Mouse (Mus musculus): ENCODE measurements around the gene Gan. TPM values are rescaled to one million over a fixed set of nuclear protein-coding genes. Genes with fewer than 3 reads are reported as not detected.

The Gan gene
- 2.8 TPM for polyA plus RNA-seq (2014; fragmentation: Illumina TruSeq; extraction: RNeasy Lipid Tissue Mini Kit (QIAGEN cat#74804); ENCODE audit: low read depth, low replicate concordance)

DNA sequence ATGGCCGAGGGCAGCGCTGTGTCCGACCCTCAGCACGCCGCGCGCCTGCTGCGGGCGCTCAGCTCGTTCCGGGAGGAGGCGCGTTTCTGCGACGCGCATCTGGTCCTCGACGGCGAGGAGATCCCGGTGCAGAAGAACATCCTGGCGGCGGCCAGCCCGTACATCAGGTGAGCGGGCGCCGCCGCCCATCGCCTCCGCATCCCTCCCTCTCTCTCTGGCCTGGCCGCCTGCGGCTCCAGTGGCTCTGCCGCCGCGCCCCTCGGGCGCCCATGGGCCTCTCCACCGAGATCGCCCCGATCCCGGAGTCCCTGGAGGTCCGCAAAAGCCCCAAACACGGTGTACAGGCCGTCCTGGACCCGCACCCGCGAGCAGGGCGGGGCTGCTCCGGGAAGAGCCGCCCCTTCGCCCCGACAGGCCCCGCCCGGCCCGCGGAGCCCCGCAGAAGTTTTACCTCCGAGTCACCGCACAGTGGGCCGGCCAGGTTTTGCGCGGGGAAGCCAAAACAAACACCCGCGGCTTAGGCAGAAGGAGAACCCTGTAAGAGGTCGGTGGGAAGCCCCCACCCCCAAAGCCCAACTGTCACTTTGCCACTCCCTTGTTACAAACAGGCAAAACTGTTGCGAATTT is at the start of gene Gan:
Gene Gan (plus strand): TSS at position 1 of the 627 bp plus-strand sequence.

DNA sequence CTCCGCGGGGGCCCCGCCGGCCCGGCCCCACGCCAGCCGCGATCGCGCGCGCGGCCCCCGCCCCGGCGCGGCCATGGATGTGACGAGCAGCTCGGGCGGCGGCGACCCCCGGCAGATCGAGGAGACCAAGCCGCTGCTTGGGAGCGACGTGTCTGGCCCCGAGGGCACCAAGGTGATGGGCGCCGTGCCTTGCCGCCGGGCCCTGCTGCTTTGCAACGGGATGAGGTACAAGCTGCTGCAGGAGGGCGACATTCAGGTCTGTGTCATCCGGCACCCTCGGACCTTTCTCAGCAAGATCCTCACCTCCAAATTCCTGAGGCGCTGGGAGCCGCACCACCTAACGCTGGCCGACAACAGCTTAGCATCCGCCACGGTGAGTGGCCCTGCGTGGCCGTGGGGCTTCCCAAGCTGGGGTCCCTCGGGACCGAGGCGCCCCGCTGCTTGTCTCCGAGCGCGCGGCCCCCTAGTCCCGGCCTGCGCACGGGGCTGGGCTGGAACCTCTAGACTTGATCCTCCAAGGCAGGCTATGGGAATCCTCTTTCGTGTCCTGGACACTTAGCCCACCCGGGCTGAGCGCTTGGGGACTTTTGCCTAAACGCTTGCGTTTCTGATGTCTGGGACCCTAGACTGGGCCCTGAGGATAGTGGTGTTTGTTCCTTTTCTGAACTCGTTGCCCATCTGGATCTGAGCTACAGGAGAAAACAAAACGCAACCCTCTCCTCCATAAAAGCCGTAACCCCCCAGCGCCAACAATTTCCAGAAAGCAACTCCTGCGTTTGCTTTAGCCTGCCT is 99.3 kb downstream of the Gan start, which contains the start of gene Cmip:
Gene Cmip (plus strand): TSS at position 36 of the 792 bp plus-strand sequence.

Other genes with a start within 250 kb of the Gan start
- 4.4 TPM for gene Cmc2, start 236.7 kb upstream of the Gan start, polyA plus RNA-seq (2014; fragmentation: Illumina TruSeq; extraction: RNeasy Lipid Tissue Mini Kit (QIAGEN cat#74804); ENCODE audit: low read depth, low replicate concordance)
- gene Cenpn, start 236.4 kb upstream of the Gan start, polyA plus RNA-seq (2014; fragmentation: Illumina TruSeq; extraction: RNeasy Lipid Tissue Mini Kit (QIAGEN cat#74804); ENCODE audit: low read depth, low replicate concordance), result 191 TPM
- 18.3 TPM for gene Atmin, start 214.7 kb upstream of the Gan start, polyA plus RNA-seq (2014; fragmentation: Illumina TruSeq; extraction: RNeasy Lipid Tissue Mini Kit (QIAGEN cat#74804); ENCODE audit: low read depth, low replicate concordance)
- 118 TPM for gene 1700030J22Rik, start 179.2 kb upstream of the Gan start, polyA plus RNA-seq (2014; fragmentation: Illumina TruSeq; extraction: RNeasy Lipid Tissue Mini Kit (QIAGEN cat#74804); ENCODE audit: low read depth, low replicate concordance)
- 26.9 TPM for gene Gcsh, start 164.6 kb upstream of the Gan start, polyA plus RNA-seq (2014; fragmentation: Illumina TruSeq; extraction: RNeasy Lipid Tissue Mini Kit (QIAGEN cat#74804); ENCODE audit: low read depth, low replicate concordance)
- 0.41 TPM for gene Pkd1l2, start 75.7 kb upstream of the Gan start, polyA plus RNA-seq (2014; fragmentation: Illumina TruSeq; extraction: RNeasy Lipid Tissue Mini Kit (QIAGEN cat#74804); ENCODE audit: low read depth, low replicate concordance)
- gene Bco1, start 62.3 kb upstream of the Gan start, polyA plus RNA-seq (2014; fragmentation: Illumina TruSeq; extraction: RNeasy Lipid Tissue Mini Kit (QIAGEN cat#74804); ENCODE audit: low read depth, low replicate concordance), result 20.7 TPM
- 0.70 TPM for gene Cmip, start 98.9 kb downstream of the Gan start, polyA plus RNA-seq (2014; fragmentation: Illumina TruSeq; extraction: RNeasy Lipid Tissue Mini Kit (QIAGEN cat#74804); ENCODE audit: low read depth, low replicate concordance)

Measured in testis, adult 10 weeks (tissue).